Mouse (Mus musculus) forebrain, embryonic 10.5 days (tissue): ENCODE measurements around the gene Defb30. TPM values are rescaled to one million over a fixed set of nuclear protein-coding genes. Genes with fewer than 3 reads are reported as not detected.

Source experiments
- DNase-seq: peaks from one replicate; pipeline ENCODE4 v3.0.0-alpha.2; 2017; ENCODE audit warnings: low spot score; ENCODE audit errors: extremely low spot score
- H3K27ac ChIP-seq: fragments of 300-500 bp; sonication (generic); 2 replicates; pipeline ENCODE4 v1.5.1; 2016; ENCODE audit warnings: mild to moderate bottlenecking
- H3K27me3 ChIP-seq: fragments of 300-500 bp; sonication (generic); 2 replicates; pipeline ENCODE4 v1.6.1; 2016; ENCODE audit warnings: mild to moderate bottlenecking; ENCODE audit not compliant: poor library complexity, severe bottlenecking
- H3K36me3 ChIP-seq: fragments of 300-500 bp; sonication (generic); replicated peaks from 2 replicates; pipeline ENCODE4 v1.6.1; 2016; ENCODE audit warnings: mild to moderate bottlenecking, moderate library complexity
- H3K4me1 ChIP-seq: fragments of 300-500 bp; sonication (generic); 2 replicates; pipeline ENCODE4 v1.6.1; 2016
- H3K4me3 ChIP-seq: fragments of 300-500 bp; sonication (generic); 2 replicates; pipeline ENCODE4 v1.5.1; 2016; ENCODE audit warnings: mild to moderate bottlenecking, moderate library complexity
- H3K9me3 ChIP-seq: fragments of 300-500 bp; sonication (generic); 2 replicates; pipeline ENCODE4 v1.6.1; 2016; ENCODE audit warnings: mild to moderate bottlenecking, moderate library complexity
- WGBS: fragments of 180-500 bp; shearing (Covaris S2); methylation state at CpG from one replicate; pipeline ENCODE4 v1.1.7; 2016; 5-methylcytosine and 5-hydroxymethylcytosine counted together
- polyA plus RNA-seq: library from polyadenylated mRNA; unstranded; fragments of >200 nt; fragmentation: Nextera tagmentation; extraction: Ambion mirVana; gene quantifications from 2 replicates; pipeline ENCODE4 v1.2.1, GENCODE M21; 2016

The Defb30 gene
- polyA plus RNA-seq = not detected in 2 replicates

GRCm38 (mm10) chr14:63049910-63050370, at the start of gene Defb30:
Gene Defb30, minus strand, starts transcription at chr14:63049960.
- Histone ChIP-seq H3K27me3 (no peaks in the 10 kb centered on the region), H3K36me3 (no peaks in the 10 kb centered on the region), H3K9me3 (no peaks in the 10 kb centered on the region), H3K4me1 (peaks cover 5% of the 10 kb centered on the region), H3K4me3 (no peak within 1 kb of the TSS), H3K27ac (no peak within 1 kb of the TSS)
- 82% methylated on average over 10 of the region's 14 CpGs for WGBS
- DNase-seq = no peak

GRCm38 (mm10) chr14:63067708-63068107, 17.9 kb upstream of the Defb30 start:
- DNase-seq = no peak
- WGBS = 79% methylated on average over 15 of the region's 15 CpGs
- no peak overlapping the region; the same call in 1 of the 2 replicates for H3K27ac ChIP-seq

GRCm38 (mm10) chr14:63066630-63067310, 17.0 kb upstream of the Defb30 start:
- WGBS = 37% methylated on average over 16 of the region's 16 CpGs
- peaks cover 4% of the 10 kb centered on the region; the same call in 1 of the 2 replicates for H3K4me1 ChIP-seq
- peak; percentile 52 for DNase-seq

More at GRCm38 (mm10) chr14:63067708-63068107, 17.9 kb upstream of the Defb30 start:
- H3K4me3 ChIP-seq = no peak overlapping the region
- H3K27me3 ChIP-seq = no peaks in the 10 kb centered on the region
- H3K4me1 ChIP-seq = peaks cover 4% of the 10 kb centered on the region; the same call in 1 of the 2 replicates
- no peaks in the 10 kb centered on the region for H3K36me3 ChIP-seq
- no peaks in the 10 kb centered on the region for H3K9me3 ChIP-seq

GRCm38 (mm10) chr14:63065391-63065790, 15.6 kb upstream of the Defb30 start:
- 86% methylated on average over 5 of the region's 5 CpGs for WGBS

More at GRCm38 (mm10) chr14:63066630-63067310, 17.0 kb upstream of the Defb30 start:
- Histone ChIP-seq H3K27me3 (no peaks in the 10 kb centered on the region), H3K27ac (peak overlapping the region; percentile 51; the same call in 1 of the 2 replicates), H3K4me3 (no peak overlapping the region), H3K9me3 (no peaks in the 10 kb centered on the region), H3K36me3 (no peaks in the 10 kb centered on the region)

GRCm38 (mm10) chr14:63062184-63062583, 12.4 kb upstream of the Defb30 start:
- Histone ChIP-seq H3K36me3 (no peaks in the 10 kb centered on the region), H3K4me3 (no peak overlapping the region), H3K27me3 (no peaks in the 10 kb centered on the region), H3K4me1 (peaks cover 4% of the 10 kb centered on the region; the same call in 1 of the 2 replicates), H3K27ac (no peak overlapping the region), H3K9me3 (no peaks in the 10 kb centered on the region)
- WGBS = 87% methylated on average over 2 of the region's 2 CpGs
- no peak for DNase-seq

More at GRCm38 (mm10) chr14:63065391-63065790, 15.6 kb upstream of the Defb30 start:
- H3K4me1 ChIP-seq = peaks cover 4% of the 10 kb centered on the region; the same call in 1 of the 2 replicates
- H3K27me3 ChIP-seq = no peaks in the 10 kb centered on the region
- H3K9me3 ChIP-seq = no peaks in the 10 kb centered on the region
- H3K36me3 ChIP-seq = no peaks in the 10 kb centered on the region
- no peak overlapping the region for H3K27ac ChIP-seq
- no peak for DNase-seq
- H3K4me3 ChIP-seq = no peak overlapping the region

- WGBS = 87% methylated on average over 10 of the region's 10 CpGs
- no peak overlapping the region for H3K27ac ChIP-seq
- no peaks in the 10 kb centered on the region for H3K36me3 ChIP-seq
- H3K27me3 ChIP-seq = no peaks in the 10 kb centered on the region
- H3K4me1 ChIP-seq = no peaks in the 10 kb centered on the region
- no peaks in the 10 kb centered on the region for H3K9me3 ChIP-seq
- DNase-seq = no peak
- H3K4me3 ChIP-seq = no peak overlapping the region
These were observed 10.6 kb upstream of the Defb30 start for GRCm38 (mm10) chr14:63060361-63060760.

- no peak for DNase-seq
- Histone ChIP-seq H3K27ac (peak overlapping the region; percentile 21; the same call in 1 of the 2 replicates), H3K4me1 (peaks cover 7% of the 10 kb centered on the region), H3K36me3 (no peaks in the 10 kb centered on the region), H3K4me3 (no peak overlapping the region), H3K9me3 (no peaks in the 10 kb centered on the region), H3K27me3 (no peaks in the 10 kb centered on the region)
- 39% methylated on average over 6 of the region's 6 CpGs for WGBS
These were observed 5.0 kb upstream of the Defb30 start for GRCm38 (mm10) chr14:63054729-63055128.

- Histone ChIP-seq H3K4me3 (no peak overlapping the region), H3K27me3 (no peaks in the 10 kb centered on the region), H3K36me3 (no peaks in the 10 kb centered on the region), H3K9me3 (no peaks in the 10 kb centered on the region), H3K4me1 (peaks cover 7% of the 10 kb centered on the region), H3K27ac (no peak overlapping the region)
- peak; percentile 64 for DNase-seq
- 32% methylated on average over 5 of the region's 5 CpGs for WGBS
These were observed 1.0 kb upstream of the Defb30 start for GRCm38 (mm10) chr14:63050769-63051168.

GRCm38 (mm10) chr14:63046691-63047090, 3.1 kb downstream of the Defb30 start, which contains the start of gene Defb42:
Gene Defb42, plus strand, starts transcription at chr14:63046991.
- no peak within 1 kb of the TSS for H3K4me3 ChIP-seq
- 76% methylated on average over 3 of the region's 3 CpGs for WGBS
- H3K9me3 ChIP-seq = no peaks in the 10 kb centered on the region
- no peak within 1 kb of the TSS for H3K27ac ChIP-seq
- H3K36me3 ChIP-seq = no peaks in the 10 kb centered on the region
- no peaks in the 10 kb centered on the region for H3K27me3 ChIP-seq
- H3K4me1 ChIP-seq = no peaks in the 10 kb centered on the region
- no peak for DNase-seq

GRCm38 (mm10) chr14:63020524-63021156, 29.1 kb downstream of the Defb30 start:
- Histone ChIP-seq H3K36me3 (no peaks in the 10 kb centered on the region), H3K4me3 (no peak overlapping the region), H3K9me3 (no peaks in the 10 kb centered on the region), H3K27ac (no peak overlapping the region), H3K4me1 (no peaks in the 10 kb centered on the region), H3K27me3 (no peaks in the 10 kb centered on the region)
- WGBS = 59% methylated on average over 6 of the region's 6 CpGs
- no peak for DNase-seq

GRCm38 (mm10) chr14:63014667-63015066, 35.1 kb downstream of the Defb30 start:
- H3K9me3 ChIP-seq = no peaks in the 10 kb centered on the region
- H3K4me1 ChIP-seq = no peaks in the 10 kb centered on the region
- no peaks in the 10 kb centered on the region for H3K27me3 ChIP-seq
- no peak overlapping the region for H3K27ac ChIP-seq
- WGBS = 92% methylated on average over 4 of the region's 4 CpGs
- no peak for DNase-seq
- no peaks in the 10 kb centered on the region for H3K36me3 ChIP-seq
- no peak overlapping the region for H3K4me3 ChIP-seq

GRCm38 (mm10) chr14:63013082-63013481, 36.7 kb downstream of the Defb30 start:
- H3K36me3 ChIP-seq = no peaks in the 10 kb centered on the region
- no peak overlapping the region for H3K4me3 ChIP-seq
- no peak overlapping the region for H3K27ac ChIP-seq
- no peaks in the 10 kb centered on the region for H3K4me1 ChIP-seq
- H3K9me3 ChIP-seq = no peaks in the 10 kb centered on the region
- 94% methylated on average over 4 of the region's 4 CpGs for WGBS
- no peaks in the 10 kb centered on the region for H3K27me3 ChIP-seq
- no peak for DNase-seq

- no peak for DNase-seq
- Histone ChIP-seq H3K27me3 (no peaks in the 10 kb centered on the region), H3K36me3 (no peaks in the 10 kb centered on the region), H3K27ac (no peak within 1 kb of the TSS), H3K4me3 (no peak within 1 kb of the TSS), H3K4me1 (no peaks in the 10 kb centered on the region), H3K9me3 (no peaks in the 10 kb centered on the region)
- 95% methylated on average over 5 of the region's 5 CpGs for WGBS
These were observed 38.3 kb downstream of the Defb30 start, which contains the start of gene Defb43 for GRCm38 (mm10) chr14:63011471-63011870. Gene Defb43, plus strand, starts transcription at chr14:63011771.
